Mouse (Mus musculus): ENCODE results near the gene Ugt1a9. TPM values are rescaled to one million over a fixed set of nuclear protein-coding genes. Genes with fewer than 3 reads are reported as not detected.

Gene Ugt1a9
- total RNA-seq, 2 experiments from 2014 or later: not detected

- peak in 1 of 2 experiments; percentile 41 for DNase-seq (ENCODE audit: extremely low spot score in 1 of 2, low spot score in 2 of 2)
- intact Hi-C loops (cut with DNase I): no loop called here
Observed at GRCm38 (mm10) chr1:88260604-88261377, 190.2 kb downstream of the Ugt1a9 start.

- intact Hi-C loops (cut with DNase I): no loop called here
- peak in 1 of 2 experiments; percentile 60 for DNase-seq (ENCODE audit: extremely low spot score in 1 of 2, low spot score in 2 of 2)
Observed at GRCm38 (mm10) chr1:88261706-88262105, 191.1 kb downstream of the Ugt1a9 start.

- intact Hi-C loops (cut with DNase I): no loop called here
- DNase-seq (ENCODE audit: extremely low spot score in 1 of 2, low spot score in 2 of 2): peak in 1 of 2 experiments; percentile 86
Observed at GRCm38 (mm10) chr1:88262255-88262654, 191.7 kb downstream of the Ugt1a9 start.

GRCm38 (mm10) chr1:88262961-88263360, 192.4 kb downstream of the Ugt1a9 start:
- peak in 1 of 2 experiments; percentile 51 for DNase-seq (ENCODE audit: extremely low spot score in 1 of 2, low spot score in 2 of 2)
- intact Hi-C loops (cut with DNase I): no loop called here

GRCm38 (mm10) chr1:88263778-88264177, 193.2 kb downstream of the Ugt1a9 start:
- DNase-seq (ENCODE audit: extremely low spot score in 1 of 2, low spot score in 2 of 2): peak in 1 of 2 experiments; percentile 51
- intact Hi-C loops (cut with DNase I): no loop called here

GRCm38 (mm10) chr1:88264237-88264868, 193.8 kb downstream of the Ugt1a9 start:
- no peak for DNase-seq (ENCODE audit: extremely low spot score in 1 of 2, low spot score in 2 of 2)
- intact Hi-C loops (cut with DNase I): no loop called here

- DNase-seq (ENCODE audit: extremely low spot score in 1 of 2, low spot score in 2 of 2): peak in 1 of 2 experiments; percentile 85
- intact Hi-C loops (cut with DNase I): no loop called here
Observed at GRCm38 (mm10) chr1:88264869-88265240, 194.3 kb downstream of the Ugt1a9 start.

GRCm38 (mm10) chr1:88266123-88266522, 195.5 kb downstream of the Ugt1a9 start:
- DNase-seq (ENCODE audit: extremely low spot score in 1 of 2, low spot score in 2 of 2): peak in 1 of 2 experiments; percentile 50
- intact Hi-C loops (cut with DNase I): no loop called here

GRCm38 (mm10) chr1:88267489-88267888, 196.9 kb downstream of the Ugt1a9 start:
- intact Hi-C loops (cut with DNase I): no loop called here
- peak in 1 of 2 experiments; percentile 47 for DNase-seq (ENCODE audit: extremely low spot score in 1 of 2, low spot score in 2 of 2)

- no peak for DNase-seq (ENCODE audit: extremely low spot score in 1 of 2, low spot score in 2 of 2)
- intact Hi-C loops (cut with DNase I): no loop called here
Observed at GRCm38 (mm10) chr1:88268070-88268469, 197.5 kb downstream of the Ugt1a9 start.

Other genes starting within 250 kb of the Ugt1a9 start
- 100 to 1,000 TPM; 140 to 160 TPM for gene Dgkd, start 217.5 kb upstream of the Ugt1a9 start, total RNA-seq (2021)
- gene Usp40, start 62.2 kb upstream of the Ugt1a9 start, total RNA-seq (2021): 10 to 100 TPM; 21.1 to 21.9 TPM
- gene Ugt1a10, start 15.4 kb upstream of the Ugt1a9 start, total RNA-seq (2021): not detected
- not detected for gene Ugt1a8, start 17.0 kb downstream of the Ugt1a9 start, total RNA-seq (2021)
- gene Ugt1a7c, start 24.3 kb downstream of the Ugt1a9 start, total RNA-seq (2021): under 1 TPM; 0.71 to 0.97 TPM
- gene Ugt1a6b, start 32.5 kb downstream of the Ugt1a9 start, total RNA-seq (2021): under 1 TPM in 1 of 2 experiments, not detected in 1; 0.24 TPM
- under 1 TPM in 1 of 2 experiments, not detected in 1; 0.32 TPM for gene Ugt1a6a, start 64.0 kb downstream of the Ugt1a9 start, total RNA-seq (2021)
- gene Ugt1a5, start 95.2 kb downstream of the Ugt1a9 start, total RNA-seq (2021): not detected
- under 1 TPM in 1 of 2 experiments, not detected in 1; 0.17 TPM for gene Ugt1a2, start 129.8 kb downstream of the Ugt1a9 start, total RNA-seq (2021)
- gene Dnajb3, start 135.0 kb downstream of the Ugt1a9 start, total RNA-seq (2021): 1 to 10 TPM; 3.9 to 5.0 TPM
- gene Ugt1a1, start 141.2 kb downstream of the Ugt1a9 start, total RNA-seq (2021): not detected
- gene Mroh2a, start 156.2 kb downstream of the Ugt1a9 start, total RNA-seq (2021): under 1 TPM; 0.06 to 0.20 TPM
- 10 to 100 TPM; 42.0 to 44.4 TPM for gene Hjurp, start 206.8 kb downstream of the Ugt1a9 start, total RNA-seq (2021)
- gene Trpm8, start 206.9 kb downstream of the Ugt1a9 start, total RNA-seq (2021): 1 to 10 TPM; 1.2 to 1.5 TPM